Mouse (Mus musculus) CD4-positive helper T cell, adult 2 months (primary cell): ENCODE results near the gene Acat2.
"Not testable (repeated sequence)": the region's sequence is repeated elsewhere in the genome, so short reads cannot be mapped to it uniquely, and the experiment has no call there.

Experiments
- DNase-seq: peaks from one replicate; pipeline ENCODE4 v3.0.0-alpha.2; 2012; ENCODE audit warnings: low read depth, missing footprints, low spot score

Gene Acat2

DNA sequence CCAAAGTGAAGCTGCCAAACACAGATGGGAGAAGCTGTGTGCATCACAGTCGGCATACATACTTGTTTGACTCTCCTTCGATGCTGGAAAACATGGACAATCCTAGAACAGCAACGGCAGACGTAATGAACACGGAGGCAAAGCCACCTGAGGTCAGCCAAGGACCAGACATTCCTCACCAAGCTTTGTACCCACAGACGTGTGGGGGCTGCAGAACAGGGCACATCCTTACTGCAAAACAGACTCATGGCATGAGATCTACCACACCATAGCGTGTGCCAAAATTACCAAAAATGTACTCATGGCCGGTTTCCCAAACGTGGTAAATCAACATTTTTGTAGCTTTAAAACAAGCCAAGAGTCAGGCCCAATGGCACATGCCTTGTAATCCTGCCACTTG is 54.1 kb downstream of the Acat2 start:
- no peak for DNase-seq

DNA sequence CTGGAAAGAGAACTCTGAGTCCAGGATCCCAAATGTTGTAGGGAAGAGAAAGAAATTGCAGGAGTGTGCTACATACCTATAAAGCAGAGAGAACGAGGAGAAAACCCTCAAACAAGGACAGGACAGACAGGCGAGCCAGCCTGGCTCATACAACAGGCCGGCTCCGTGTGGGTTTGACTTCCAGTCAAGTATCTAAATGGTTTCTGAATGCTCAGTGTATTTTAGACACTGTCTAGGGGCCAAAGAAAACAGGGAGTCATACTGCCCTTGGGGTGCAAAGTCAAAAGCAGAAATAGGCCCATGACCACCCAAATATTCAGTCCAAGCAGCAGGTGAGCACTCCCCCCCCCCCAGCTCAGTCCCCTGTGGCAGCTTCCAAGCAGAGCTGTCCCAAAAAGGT is 54.7 kb downstream of the Acat2 start:
- DNase-seq = no peak

DNA sequence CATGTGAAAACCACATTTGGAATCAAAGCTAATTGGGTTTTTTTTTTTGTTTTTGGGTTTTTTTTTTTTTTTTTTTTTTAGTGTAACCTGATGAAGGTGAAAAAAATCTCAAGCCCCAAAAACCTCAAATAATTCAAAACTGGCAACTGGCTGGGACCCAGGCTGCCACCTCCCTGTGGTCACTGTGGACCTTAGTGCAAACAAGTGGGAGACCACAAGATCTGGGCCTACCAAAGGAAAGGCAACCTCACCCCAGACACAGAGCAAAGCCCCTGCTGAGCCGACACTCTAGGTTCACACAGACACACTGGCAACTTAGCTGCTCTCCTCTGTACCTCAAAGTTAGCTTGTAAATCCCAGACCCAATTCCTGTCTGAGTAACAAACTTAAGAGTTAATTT is 56.2 kb downstream of the Acat2 start:
- no peak for DNase-seq

DNA sequence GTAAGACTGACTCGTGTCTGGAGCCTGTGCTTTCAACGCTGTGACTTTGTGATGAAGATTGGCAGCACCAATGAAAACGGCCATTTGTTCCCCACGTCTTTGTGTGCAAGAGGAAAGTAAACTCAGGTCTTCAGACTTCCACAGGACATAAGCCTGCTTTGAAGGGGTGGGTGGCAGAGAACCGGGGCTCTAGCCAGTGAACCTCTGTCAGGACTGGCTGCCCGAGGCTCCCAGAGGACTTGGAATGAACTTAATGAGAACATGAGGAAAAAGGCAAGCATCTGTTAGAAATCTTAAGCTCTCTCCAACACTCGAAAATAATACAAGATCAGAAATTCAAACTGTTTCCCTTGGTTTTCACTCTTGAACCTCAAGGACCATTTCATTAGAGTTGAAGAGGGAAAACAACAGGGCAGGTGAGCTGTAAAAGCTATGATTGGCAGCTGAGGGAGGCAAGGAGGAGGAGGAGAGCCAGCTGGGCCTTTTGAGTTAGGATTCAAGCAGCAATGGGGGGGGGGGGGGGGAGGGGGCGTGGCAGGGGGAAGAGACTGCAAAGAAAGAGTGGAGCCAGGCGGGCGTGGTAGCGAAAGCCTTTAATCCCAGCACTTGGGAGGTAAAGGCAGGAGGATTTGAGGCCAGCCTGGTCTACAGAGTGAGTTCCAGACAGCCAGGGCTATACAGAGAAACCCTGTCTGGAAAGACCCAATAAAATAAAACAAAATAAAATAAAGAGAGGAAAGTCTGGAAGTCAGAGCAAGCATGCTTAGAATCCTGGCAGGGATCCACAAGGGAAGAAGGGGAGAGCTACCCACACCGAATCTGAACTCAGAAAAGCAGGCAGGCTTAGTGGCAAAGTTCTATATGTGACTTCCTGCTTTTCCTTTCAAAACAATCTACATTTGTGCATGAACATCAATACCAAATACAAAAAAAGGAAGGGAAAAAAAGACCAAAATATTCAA is 56.9 kb downstream of the Acat2 start:
- no peak for DNase-seq

DNA sequence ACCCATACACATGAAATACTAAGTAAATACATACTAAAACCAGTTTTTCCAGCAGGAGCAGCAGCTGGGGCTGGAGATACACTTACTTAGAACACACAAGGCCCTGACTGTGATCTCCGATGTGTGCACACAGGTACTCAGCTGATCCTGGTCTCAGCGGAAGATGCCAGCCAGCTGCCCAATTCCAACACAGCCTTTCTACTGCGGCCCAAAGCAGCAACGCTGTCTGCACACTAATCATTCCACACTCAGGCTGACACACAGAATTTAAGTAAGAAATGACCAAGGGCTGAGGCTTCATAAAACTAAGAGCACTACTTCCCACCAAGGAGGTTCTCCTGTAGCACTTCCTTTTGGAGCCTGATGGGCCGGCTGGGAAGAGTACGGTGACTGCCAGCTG is 58.3 kb downstream of the Acat2 start:
- no peak for DNase-seq

DNA sequence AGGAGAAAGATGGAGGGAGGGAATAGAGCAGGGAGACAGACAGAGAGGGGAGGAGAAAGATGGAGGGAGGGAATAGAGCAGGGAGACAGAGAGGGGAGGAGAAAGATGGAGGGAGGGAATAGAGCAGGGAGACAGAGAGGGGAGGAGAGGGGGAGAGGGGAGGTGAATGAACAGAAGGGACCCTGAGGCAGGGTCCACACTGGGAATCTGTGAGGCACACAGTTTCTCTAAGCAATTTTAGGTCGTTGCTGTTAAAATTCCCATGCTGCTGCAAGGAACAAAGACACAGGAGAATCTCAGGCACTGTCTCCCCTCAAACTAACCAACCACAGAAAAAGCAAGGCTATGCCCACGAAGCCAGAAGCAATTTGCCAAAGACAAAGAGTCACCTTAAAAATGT is 61.9 kb downstream of the Acat2 start:
- not testable (repeated sequence) for DNase-seq

DNA sequence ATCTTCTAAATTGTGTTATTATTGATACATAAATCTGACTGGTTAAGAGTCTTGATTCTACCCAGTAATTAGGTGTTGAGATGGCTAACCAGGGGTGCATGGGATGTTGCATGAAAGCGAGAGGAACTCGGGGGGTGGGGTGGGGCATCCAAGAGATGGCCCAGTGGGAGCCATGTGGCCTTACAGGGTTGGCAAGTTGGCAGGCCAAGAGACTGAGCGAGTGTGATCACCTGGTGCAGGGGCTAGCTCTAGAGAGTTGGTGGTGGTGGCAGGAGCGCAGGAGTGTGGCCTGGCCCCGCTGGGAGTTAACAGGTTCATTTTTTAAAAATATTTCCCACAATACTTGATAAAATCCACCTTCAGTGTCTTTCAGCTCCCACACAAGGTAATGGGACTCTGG is 62.9 kb downstream of the Acat2 start:
- DNase-seq = no peak
